Mouse (Mus musculus): ENCODE measurements around the gene Ndufa6.

GRCm38 (mm10) chr15:82344971-82345370 is 9.2 kb downstream of the Ndufa6 start:
- TF ChIP-seq CTCF (conservative IDR thresholded peaks at IDR 0.05; ENCODE audit: insufficient read depth, insufficient read length, low read depth, low read length), result no peak
- no peak for TF ChIP-seq POLR2A (IDR thresholded peaks at IDR 0.05; ENCODE audit: low read depth, low read length)

Data from kidney, adult 2 months (tissue).